Mouse (Mus musculus) left cerebral cortex, adult 9 months (tissue): ENCODE measurements at regions not wholly inside any gene's neighbourhood (a gene's known extent, or its start where the extent isn't known, plus 50 kb on each side); places are given as distances from the start of the nearest gene placed in this dataset.
"Not testable (repeated sequence)": the region's sequence is repeated elsewhere in the genome, so short reads cannot be mapped to it uniquely, and the experiment has no call there.

Experiments used
- DNase-seq, 2 experiments: peaks; one replicate each; pipeline ENCODE4 v3.0.0; 2022; ENCODE audit warnings: low spot score in 2 of 2

- DNase-seq = no peak
These were observed 108.1 kb upstream of the Gcfc2 start for GRCm38 (mm10) chr6:81815248-81815961.

- DNase-seq = no peak
These were observed 107.5 kb upstream of the Gcfc2 start for GRCm38 (mm10) chr6:81815962-81816338.

GRCm38 (mm10) chr6:81817050-81817827 lies 106.2 kb upstream of the Gcfc2 start:
- peak; percentile 36 to 88 for DNase-seq

GRCm38 (mm10) chr6:81818573-81818972 lies 104.9 kb upstream of the Gcfc2 start:
- DNase-seq = no peak

GRCm38 (mm10) chr6:81820078-81820477 lies 103.4 kb upstream of the Gcfc2 start:
- no peak for DNase-seq

- peak in 1 of 2 experiments; percentile 62 for DNase-seq
These were observed 83.9 kb upstream of the Gcfc2 start for GRCm38 (mm10) chr6:81839474-81840153.

GRCm38 (mm10) chr6:81868207-81868606 lies 55.3 kb upstream of the Gcfc2 start:
- DNase-seq = not testable (repeated sequence)
